Mouse (Mus musculus) liver, adult 2 months (tissue): ENCODE results near the gene Serpinb9b. TPM values are rescaled to one million over a fixed set of nuclear protein-coding genes. Genes with fewer than 3 reads are reported as not detected.

Experiments
- DNase-seq: peaks from one replicate; pipeline ENCODE4 v3.0.0-alpha.2; 2011; ENCODE audit warnings: low read depth, low spot score; ENCODE audit errors: extremely low read depth
- H3K27ac ChIP-seq: fragments of 200-500 bp; replicated peaks from 2 replicates; pipeline ENCODE4 v1.5.1; 2012; ENCODE audit warnings: low read depth, mild to moderate bottlenecking, control low read depth, inconsistent platforms, low read length; ENCODE audit not compliant: insufficient read depth
- H3K27me3 ChIP-seq: fragments of 200-500 bp; 2 replicates; pipeline ENCODE4 v1.6.1; 2012; ENCODE audit warnings: mild to moderate bottlenecking, moderate library complexity, low read length, inconsistent platforms; ENCODE audit not compliant: control insufficient read depth, insufficient read depth
- H3K36me3 ChIP-seq: fragments of 200-500 bp; 2 replicates; pipeline ENCODE4 v1.6.1; 2012; ENCODE audit warnings: low read length, inconsistent platforms; ENCODE audit not compliant: control insufficient read depth, insufficient read depth
- H3K4me1 ChIP-seq: fragments of 200-500 bp; 2 replicates; pipeline ENCODE4 v1.6.1; 2011; ENCODE audit warnings: low read length; ENCODE audit not compliant: control insufficient read depth, insufficient read depth
- H3K4me3 ChIP-seq: fragments of 200-500 bp; 2 replicates; pipeline ENCODE4 v1.5.1; 2011; ENCODE audit warnings: low read depth, mild to moderate bottlenecking, control low read depth, low read length, moderate library complexity; ENCODE audit not compliant: insufficient read depth
- H3K79me2 ChIP-seq: fragments of 200-500 bp; 2 replicates; pipeline ENCODE4 v1.6.1; 2012; ENCODE audit warnings: inconsistent platforms, mild to moderate bottlenecking, low read length, moderate library complexity; ENCODE audit not compliant: control insufficient read depth, insufficient read depth
- H3K9ac ChIP-seq: fragments of 200-500 bp; 2 replicates; pipeline ENCODE4 v1.6.1; 2012; ENCODE audit warnings: low read depth, mild to moderate bottlenecking, control low read depth, inconsistent platforms, low read length
- CTCF ChIP-seq: fragments of 200-500 bp; IDR thresholded peaks from 2 replicates; pipeline ENCODE4 v1.5.1; 2011; ENCODE audit warnings: low read depth, low read length, control low read depth
- POLR2A ChIP-seq: fragments of 200-500 bp; IDR thresholded peaks from 2 replicates; pipeline ENCODE4 v1.6.1; 2011; ENCODE audit warnings: low read length, control low read depth; ENCODE audit not compliant: insufficient read depth; ENCODE audit errors: extremely low read depth
- WGBS: fragments of 180-500 bp; shearing (Covaris S2); methylation state at CpG from one replicate; pipeline ENCODE4 v1.1.7; 2018; 5-methylcytosine and 5-hydroxymethylcytosine counted together
- polyA plus RNA-seq: library from polyadenylated mRNA; depleted of rRNA; stranded (reverse); fragments of >200 nt; gene quantifications from 2 replicates; pipeline ENCODE4 v1.2.3, GENCODE M21; 2012; rRNA removed
- total RNA-seq: library from RNA; depleted of rRNA; stranded (reverse); fragments of >200 nt; gene quantifications from 2 replicates; pipeline ENCODE4 v1.2.3, GENCODE M21; 2014; rRNA removed

Gene Serpinb9b
- not detected in 2 replicates for total RNA-seq
- 0.04 and 0.05 TPM in 2 replicates for polyA plus RNA-seq

DNA sequence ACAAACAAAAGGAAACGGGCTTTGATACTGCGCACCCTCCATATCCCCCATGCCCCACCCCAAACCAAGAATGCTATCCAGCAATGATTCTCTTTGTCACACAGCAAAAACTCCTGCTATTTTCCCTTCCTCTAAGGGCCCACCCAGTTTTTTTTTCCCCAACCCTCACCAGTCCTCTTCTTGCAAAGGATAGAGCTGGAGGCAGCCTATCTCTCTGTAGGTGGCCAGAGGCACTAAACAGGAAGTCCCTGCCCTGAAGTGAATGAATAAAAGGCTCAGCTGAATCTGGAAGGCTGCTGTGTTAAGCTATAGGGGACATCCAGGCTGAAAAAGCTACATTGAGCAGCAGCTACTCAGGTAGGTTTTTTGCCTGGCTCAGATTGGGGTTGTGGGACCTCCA, at the start of gene Serpinb9b:
Gene Serpinb9b, plus strand, starts transcription at position 173 of the 400 bp plus-strand sequence.
- Histone ChIP-seq H3K4me1 (no peaks in the 10 kb centered on the region), H3K4me3 (no peak within 1 kb of the TSS), H3K79me2 (no peaks in the 10 kb centered on the region), H3K27ac (no peak within 1 kb of the TSS), H3K9ac (no peak within 1 kb of the TSS), H3K27me3 (no peaks in the 10 kb centered on the region), H3K36me3 (no peaks in the 10 kb centered on the region)
- TF ChIP-seq CTCF (no peak), POLR2A (no peak)
- 90% methylated on average over 2 of the region's 2 CpGs for WGBS
- no peak for DNase-seq

DNA sequence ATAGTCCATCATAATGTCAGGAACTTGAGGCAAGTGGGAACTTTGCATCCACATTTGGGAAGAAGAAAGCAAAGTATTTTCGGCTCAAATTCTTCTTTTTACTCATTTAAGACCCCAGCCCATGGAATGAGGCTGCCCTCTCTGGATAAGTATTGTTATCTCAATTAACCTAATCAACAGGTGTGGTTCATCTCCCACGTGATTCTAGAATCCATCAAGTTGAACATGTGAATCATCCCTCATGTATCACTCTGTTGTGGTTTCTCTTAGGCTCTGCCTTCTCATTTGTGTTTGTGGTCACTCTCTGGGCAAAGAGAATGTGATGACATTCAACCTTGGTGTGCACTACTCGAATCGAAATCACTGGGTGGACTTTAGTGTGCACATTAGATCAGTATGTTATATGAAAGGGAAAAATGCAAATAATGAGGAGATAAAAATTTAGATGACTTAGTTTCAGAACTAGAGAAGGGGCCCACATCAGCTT, 44.6 kb upstream of the Serpinb9b start:
- Histone ChIP-seq H3K4me1 (no peaks in the 10 kb centered on the region), H3K36me3 (no peaks in the 10 kb centered on the region; the same call in 1 of the 2 replicates), H3K27me3 (no peaks in the 10 kb centered on the region), H3K4me3 (no peak overlapping the region), H3K79me2 (no peaks in the 10 kb centered on the region), H3K9ac (no peak overlapping the region), H3K27ac (no peak overlapping the region)
- TF ChIP-seq CTCF (no peak), POLR2A (no peak)
- 78% methylated on average over 4 of the region's 4 CpGs for WGBS
- DNase-seq, result no peak

DNA sequence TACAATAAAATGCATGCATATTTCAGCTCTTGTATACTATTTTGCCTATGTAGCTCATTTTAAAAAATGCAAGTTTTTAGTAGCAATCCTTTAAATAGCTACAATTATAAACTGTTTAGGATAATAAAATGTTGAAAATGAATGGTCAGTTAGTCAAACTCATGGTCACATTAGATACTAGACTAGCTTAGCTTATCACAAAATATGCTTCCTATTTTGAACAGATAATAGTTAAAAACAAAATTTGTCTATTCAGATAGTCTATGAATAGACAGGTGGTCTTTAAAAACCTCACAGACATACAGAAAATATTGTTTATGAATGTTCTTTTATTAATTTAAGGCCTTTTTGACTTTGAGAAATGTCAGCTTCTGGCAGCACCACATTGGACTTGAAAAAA, 41.0 kb upstream of the Serpinb9b start:
- TF ChIP-seq POLR2A, result no peak
- no peak for TF ChIP-seq CTCF
- Histone ChIP-seq H3K36me3 (no peaks in the 10 kb centered on the region), H3K4me3 (no peak overlapping the region), H3K9ac (no peak overlapping the region), H3K27ac (no peak overlapping the region), H3K27me3 (no peaks in the 10 kb centered on the region), H3K79me2 (no peaks in the 10 kb centered on the region), H3K4me1 (no peaks in the 10 kb centered on the region)
- DNase-seq, result no peak

DNA sequence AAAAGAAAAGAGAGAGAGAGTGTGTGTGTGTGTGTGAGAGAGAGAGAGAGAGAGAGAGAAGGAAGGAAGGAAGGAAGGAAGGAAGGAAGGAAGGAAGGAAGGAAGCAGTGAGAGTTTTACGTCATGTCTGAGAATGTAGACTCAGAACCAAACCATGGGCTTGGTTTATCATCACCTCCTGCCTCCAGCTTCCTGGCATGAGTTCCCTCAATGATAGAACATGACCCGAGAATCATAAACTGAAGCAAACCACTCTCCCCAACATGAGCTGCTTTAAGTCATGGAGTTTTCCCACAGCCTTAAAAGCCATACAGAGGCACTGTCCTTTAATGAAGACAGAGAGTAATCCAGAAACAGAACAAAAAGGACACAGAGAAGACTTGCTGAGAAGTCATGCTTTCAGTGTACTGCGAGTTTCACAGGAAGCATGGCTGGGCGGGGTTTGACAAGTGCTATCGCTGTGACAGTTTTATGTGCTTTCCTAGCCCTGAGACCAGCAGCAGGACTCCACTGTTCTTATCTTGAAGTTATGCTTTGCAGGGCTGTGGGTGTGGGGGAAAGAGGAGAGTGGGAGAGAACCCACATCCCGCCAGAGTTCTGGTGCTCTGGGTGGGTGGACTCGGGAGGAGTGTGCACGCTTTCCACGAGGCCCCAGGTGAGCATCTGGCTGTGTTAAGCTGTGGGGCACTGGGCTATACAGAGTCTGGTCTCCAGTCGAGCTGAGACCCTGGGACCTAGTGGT, 33.9 kb upstream of the Serpinb9b start:
- H3K36me3 ChIP-seq, result no peaks in the 10 kb centered on the region
- H3K27me3 ChIP-seq, result no peaks in the 10 kb centered on the region
- H3K27ac ChIP-seq, result no peak overlapping the region
- 69% methylated on average over 10 of the region's 10 CpGs for WGBS
- H3K9ac ChIP-seq, result no peak overlapping the region
- H3K79me2 ChIP-seq, result no peaks in the 10 kb centered on the region
- DNase-seq, result no peak
- no peak overlapping the region for H3K4me3 ChIP-seq
- no peaks in the 10 kb centered on the region for H3K4me1 ChIP-seq
- TF ChIP-seq CTCF (no peak), POLR2A (no peak)

DNA sequence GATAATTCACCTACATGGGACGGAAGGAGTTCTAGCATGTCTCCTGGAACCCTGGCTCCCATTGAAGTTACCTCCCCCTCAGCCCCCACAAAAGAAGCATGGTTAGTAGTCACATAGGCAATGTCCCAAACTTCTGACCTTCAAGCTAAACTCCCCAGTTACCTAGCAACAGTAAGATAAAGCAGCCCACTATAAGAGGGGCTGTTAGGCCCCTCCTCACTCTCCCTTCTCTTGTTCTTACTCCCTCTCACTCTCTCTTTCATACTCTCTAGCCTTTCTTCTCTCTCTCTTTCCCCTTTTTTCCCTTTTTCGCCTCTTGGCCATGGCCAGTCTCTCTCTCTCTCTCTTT, 33.3 kb upstream of the Serpinb9b start:
- Histone ChIP-seq H3K4me3 (no peak overlapping the region), H3K36me3 (no peaks in the 10 kb centered on the region), H3K79me2 (no peaks in the 10 kb centered on the region), H3K4me1 (no peaks in the 10 kb centered on the region), H3K27ac (no peak overlapping the region), H3K27me3 (no peaks in the 10 kb centered on the region), H3K9ac (no peak overlapping the region)
- DNase-seq, result no peak
- WGBS, result 84% methylated on average over 2 of the region's 2 CpGs
- TF ChIP-seq CTCF (no peak), POLR2A (no peak)

DNA sequence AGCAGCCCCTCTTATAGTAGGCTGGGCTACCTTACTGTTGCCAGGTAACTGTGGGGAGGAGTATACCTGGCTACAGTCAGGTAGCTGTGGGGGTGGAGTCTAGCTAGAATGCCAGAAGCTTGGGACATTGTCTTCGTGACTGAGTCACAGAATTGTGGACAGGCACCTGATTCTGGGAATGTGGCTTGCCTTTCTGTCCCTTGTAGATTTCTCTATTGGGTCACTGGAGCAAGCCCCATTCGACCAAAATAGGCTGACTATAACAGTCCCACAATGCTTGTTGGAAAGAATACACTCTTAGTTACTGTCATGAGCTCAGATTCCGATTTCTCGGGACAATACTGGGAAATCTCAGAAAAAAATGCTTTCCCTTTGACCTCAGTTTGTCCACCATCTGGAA, 32.2 kb upstream of the Serpinb9b start:
- no peak overlapping the region for H3K27ac ChIP-seq

More for the DNA sequence above, 32.2 kb upstream of the Serpinb9b start:
- Histone ChIP-seq H3K4me1 (no peaks in the 10 kb centered on the region), H3K36me3 (no peaks in the 10 kb centered on the region), H3K79me2 (no peaks in the 10 kb centered on the region), H3K9ac (no peak overlapping the region), H3K4me3 (no peak overlapping the region), H3K27me3 (no peaks in the 10 kb centered on the region)
- no peak for DNase-seq
- WGBS, result 68% methylated on average over 4 of the region's 4 CpGs
- TF ChIP-seq CTCF, result no peak
- TF ChIP-seq POLR2A, result no peak
